Mouse (Mus musculus): ENCODE data around the gene Stfa2.

GRCm38 (mm10) chr16:36389060-36389459 lies 19.2 kb downstream of the Stfa2 start:
- TF ChIP-seq CTCF (IDR thresholded peaks at IDR 0.05; ENCODE audit: insufficient read depth, low read length) (no peak), POLR2A (IDR thresholded peaks at IDR 0.05; ENCODE audit: borderline replicate concordance, extremely low read depth, low read depth, low read length) (no peak)

Data from lung, adult 2 months (tissue).